Mouse (Mus musculus): ENCODE results near the gene Tcf7l2. TPM values are rescaled to one million over a fixed set of nuclear protein-coding genes. Genes with fewer than 3 reads are reported as not detected.
A peak's percentile ranks its signal among the peaks of the same experiment; 100 is the strongest.

Tcf7l2 gene
- total RNA-seq, 2 experiments from 2014 or later, result 21.9 to 22.3 TPM

DNA sequence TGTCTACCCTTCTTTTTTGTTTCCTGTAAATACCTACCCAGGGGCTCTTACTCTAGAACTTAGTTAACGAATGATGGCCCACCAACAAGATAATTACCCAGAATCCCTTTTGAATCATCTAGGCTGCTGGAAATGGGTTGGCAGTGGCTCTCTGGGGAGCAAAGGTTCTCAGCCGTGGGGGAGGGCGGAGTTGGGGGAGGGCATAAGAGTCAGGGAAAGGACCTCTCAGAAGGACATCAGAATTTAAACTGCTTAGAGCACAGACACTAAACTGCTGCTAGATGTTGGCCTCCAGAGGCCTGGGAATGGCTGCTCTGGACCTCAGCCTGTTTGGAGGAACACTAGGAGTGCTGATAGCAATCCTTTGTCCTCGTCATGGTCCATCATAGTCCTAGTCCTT lies 105.4 kb downstream of the Tcf7l2 start:
- DNase-seq, result no peak
- intact Hi-C loops (cut with DNase I), result no loop called here

DNA sequence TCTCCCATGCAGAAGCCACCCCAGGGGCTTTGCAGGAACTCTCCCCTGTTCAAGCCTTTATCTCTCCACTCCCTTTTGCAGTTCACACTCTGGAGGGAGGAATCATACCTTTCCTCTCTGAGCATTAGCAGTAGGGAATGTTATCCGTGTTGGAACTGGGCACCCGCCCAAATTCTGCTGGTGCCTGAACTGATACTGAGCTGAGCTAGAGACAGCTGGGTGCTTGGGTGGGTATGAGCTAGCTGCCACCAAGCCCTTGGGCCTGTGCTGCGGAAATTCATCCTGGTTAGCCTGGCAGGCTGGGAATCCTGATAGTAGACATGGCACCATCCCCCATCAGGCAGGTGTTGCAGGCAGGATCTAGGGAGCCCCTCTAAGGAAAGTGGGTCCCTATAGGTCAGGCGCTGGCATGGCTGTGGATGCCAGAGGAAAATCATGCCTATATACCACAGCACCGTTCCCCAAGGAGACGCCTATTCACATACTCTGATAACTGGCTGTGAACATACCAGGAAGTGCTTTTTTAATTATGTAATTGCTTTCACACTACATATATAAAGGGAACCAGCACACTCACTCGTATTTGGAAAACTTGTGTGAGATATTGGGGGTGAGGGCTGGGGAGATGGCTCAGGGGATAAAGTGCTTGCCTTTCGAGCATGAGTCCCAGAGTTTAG lies 108.9 kb downstream of the Tcf7l2 start:
- peak; percentile 62 to 68 for DNase-seq
- intact Hi-C loops (cut with DNase I), result no loop called here

DNA sequence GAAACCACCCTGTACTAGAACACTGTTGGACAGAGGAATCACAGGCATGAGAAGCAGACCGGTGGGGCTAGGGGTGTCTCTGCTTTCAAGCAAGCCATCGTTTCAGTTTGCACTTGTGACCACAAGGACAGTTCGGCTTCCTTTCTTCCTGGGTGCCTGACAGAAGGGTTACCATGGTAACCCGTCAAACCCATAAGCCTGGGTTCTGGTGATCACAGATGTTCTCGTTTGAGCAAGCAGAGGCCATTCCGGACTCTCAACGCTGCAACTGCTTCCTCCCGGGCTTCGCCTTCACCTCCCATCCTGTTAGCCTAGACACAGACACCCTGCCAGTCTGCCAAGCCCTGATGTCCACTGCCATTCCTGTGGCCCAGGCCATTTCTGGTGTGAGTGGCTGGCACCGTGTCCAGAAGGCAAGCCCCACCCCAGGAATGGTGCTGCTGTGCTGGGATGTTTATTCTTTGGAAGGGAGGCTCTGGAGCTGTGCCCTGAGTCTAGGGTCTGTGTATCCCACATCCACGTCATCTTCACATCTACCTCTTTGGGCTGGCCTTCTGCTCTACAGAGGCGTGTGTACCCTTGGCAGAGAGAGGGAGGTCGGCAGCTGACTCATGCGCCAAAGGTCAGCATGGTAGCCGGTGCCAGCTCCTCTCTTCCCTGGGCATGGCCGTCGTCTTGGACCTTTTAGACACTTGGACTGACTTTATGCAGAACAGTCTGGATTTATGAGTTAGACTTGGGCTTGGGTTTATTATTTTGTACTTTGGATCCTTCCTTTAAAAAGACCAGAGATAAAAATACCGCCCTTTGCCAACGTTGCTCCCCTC lies 110.1 kb downstream of the Tcf7l2 start:
- intact Hi-C loops (cut with DNase I), result no loop called here
- DNase-seq, result peak in 1 of 2 experiments; percentile 41

DNA sequence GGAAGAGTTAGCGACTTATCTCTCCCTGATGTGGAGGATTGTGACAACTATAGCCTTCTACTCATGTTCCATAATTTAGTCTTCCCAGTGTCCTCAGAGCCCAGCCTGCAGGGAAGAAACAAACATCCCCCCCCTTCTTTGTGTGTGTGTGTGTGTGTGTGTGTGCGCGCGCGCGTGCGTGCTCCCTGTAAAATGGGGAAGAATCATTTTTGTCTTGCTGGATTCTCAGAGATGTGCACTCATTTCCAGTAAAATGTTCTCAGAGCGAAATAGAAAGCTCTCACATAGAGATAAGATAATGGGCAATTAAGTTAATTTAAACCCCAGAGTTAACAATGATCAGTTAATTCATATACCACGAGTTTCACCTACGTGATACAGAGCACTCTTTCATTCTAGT lies 112.8 kb downstream of the Tcf7l2 start:
- DNase-seq, result no peak
- intact Hi-C loops (cut with DNase I), result no loop called here

DNA sequence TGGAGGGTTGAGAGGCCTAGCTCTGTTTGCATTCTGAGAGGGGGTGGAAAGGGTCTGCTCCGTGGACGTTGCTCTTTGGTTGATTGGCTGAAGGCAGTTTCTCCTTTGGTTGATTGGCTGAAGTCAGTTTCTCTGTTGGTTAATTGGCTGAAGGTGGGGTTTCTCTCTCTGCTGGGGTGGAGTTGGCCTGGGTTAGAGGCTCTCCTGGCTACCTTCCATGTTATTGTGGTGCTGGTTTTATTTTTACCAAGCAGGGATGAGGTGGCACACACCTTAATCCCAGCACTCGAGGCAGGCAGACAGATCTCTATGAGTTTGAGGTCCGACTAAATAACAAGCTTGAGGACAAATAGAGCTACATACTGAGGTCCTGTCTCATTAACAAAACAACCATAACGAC lies 114.0 kb downstream of the Tcf7l2 start:
- intact Hi-C loops (cut with DNase I), result no loop called here
- DNase-seq, result no peak

DNA sequence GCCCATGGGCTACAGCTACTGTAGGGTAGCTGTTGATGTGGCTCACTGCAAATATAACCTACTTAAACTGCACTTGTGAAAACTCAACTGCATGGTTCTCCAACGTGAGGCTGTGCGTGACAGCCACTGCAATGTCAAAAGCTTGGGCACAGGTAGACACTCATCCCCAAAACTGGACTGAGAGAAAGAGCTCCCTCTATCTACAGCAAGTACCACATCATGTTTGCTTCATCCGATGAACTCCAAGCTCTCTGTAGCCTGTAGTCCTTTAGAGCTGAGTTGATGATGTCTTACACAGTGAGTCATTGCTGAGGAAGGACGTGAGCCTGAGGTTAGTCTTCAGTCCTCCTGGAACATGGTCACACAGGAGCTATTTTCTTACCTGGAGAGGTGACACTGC lies 115.7 kb downstream of the Tcf7l2 start:
- DNase-seq, result no peak
- intact Hi-C loops (cut with DNase I), result no loop called here

DNA sequence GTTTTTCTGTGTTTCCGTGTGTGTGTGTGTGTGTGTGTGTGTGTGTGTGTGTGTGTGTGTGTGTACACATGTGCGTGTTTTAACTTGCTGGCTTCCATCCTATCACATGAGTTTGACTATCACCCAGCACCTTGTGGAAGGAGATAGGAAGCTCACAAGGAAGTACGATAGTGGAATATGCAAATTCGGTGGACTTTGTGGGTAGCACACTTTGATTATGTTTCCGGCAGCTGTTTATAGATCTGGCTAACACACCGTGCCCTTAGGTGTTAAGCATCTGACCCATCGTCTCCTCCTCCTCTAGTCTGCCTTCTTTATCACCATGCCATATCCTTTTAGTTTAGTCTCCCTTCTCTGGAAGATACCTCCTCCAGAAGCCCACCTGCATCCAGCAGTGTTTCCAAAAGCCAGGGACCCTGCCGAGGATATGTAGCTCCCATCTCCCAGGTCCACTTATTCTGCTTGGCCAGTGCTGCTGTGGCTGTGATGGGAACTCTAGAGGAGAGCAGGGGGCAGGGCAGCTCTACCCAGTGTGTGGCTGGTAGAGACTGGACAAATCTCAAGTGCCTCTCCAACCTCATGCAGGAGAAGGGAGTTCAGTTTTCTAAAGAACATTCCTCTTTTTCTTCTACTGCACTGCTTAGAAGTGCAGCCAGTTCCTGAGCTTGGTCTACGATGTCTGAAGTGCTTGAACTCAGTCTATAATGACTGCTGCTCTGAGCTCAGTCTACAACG lies 118.6 kb downstream of the Tcf7l2 start:
- DNase-seq, result no peak
- intact Hi-C loops (cut with DNase I), result no loop called here

DNA sequence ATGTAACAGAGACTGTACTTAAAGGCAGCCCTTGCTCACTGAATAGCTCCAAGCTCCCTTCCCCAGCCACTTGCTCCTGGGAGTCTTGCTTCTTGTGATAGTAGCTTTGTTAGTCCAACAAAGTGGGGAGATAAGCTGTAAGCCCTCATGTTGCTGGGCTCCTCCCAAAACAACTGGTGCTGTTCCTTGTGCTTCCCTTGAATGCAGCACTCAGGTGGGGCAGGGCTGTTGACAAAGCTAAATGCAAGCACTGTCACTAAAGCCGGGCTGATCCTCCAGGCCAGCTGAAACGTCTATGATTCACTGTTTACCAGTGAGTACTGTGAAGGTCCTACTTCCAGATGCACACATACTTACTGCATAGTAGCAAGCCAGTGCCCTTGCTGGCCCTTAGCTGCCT lies 120.1 kb downstream of the Tcf7l2 start:
- no peak for DNase-seq
- intact Hi-C loops (cut with DNase I), result no loop called here

DNA sequence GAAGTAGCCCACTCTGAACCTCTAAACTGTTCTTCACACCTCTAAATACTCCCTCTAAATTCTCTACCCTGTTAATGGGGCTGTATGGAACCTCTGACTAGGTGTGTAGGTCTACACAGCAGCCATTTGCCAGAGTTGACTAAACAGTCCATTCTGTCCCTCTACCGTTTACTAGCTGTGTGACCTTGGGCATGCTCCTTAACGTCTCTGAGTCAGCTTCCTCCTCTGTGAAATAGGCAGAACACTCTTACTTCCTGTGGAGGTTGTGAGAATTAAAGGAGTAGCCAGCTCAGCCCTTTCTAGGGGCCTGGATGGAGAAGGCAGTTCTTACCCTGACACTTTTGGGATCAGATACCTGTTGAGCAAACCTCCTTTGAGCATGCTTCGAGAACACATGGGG lies 120.9 kb downstream of the Tcf7l2 start:
- intact Hi-C loops (cut with DNase I), result no loop called here
- DNase-seq, result no peak

DNA sequence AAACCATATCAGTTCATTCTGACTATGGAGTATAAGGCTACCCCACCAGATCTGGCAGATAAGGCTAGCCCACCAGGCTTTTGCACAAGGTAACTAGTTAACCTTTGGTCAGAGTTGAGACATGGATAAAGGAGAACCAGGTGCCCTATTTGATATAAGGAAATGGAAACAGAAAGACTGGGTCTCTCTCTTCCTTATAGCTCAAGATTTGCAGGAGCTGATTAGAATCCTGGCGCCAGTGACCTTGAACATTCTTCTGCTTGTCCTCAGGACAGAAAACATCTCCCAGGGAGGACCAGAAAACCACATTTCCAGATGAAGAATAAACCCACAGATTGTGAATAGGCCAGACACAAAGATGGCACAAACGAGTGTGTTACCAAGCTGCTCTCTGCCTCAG lies 123.4 kb downstream of the Tcf7l2 start:
- intact Hi-C loops (cut with DNase I), result no loop called here
- DNase-seq, result no peak

DNA sequence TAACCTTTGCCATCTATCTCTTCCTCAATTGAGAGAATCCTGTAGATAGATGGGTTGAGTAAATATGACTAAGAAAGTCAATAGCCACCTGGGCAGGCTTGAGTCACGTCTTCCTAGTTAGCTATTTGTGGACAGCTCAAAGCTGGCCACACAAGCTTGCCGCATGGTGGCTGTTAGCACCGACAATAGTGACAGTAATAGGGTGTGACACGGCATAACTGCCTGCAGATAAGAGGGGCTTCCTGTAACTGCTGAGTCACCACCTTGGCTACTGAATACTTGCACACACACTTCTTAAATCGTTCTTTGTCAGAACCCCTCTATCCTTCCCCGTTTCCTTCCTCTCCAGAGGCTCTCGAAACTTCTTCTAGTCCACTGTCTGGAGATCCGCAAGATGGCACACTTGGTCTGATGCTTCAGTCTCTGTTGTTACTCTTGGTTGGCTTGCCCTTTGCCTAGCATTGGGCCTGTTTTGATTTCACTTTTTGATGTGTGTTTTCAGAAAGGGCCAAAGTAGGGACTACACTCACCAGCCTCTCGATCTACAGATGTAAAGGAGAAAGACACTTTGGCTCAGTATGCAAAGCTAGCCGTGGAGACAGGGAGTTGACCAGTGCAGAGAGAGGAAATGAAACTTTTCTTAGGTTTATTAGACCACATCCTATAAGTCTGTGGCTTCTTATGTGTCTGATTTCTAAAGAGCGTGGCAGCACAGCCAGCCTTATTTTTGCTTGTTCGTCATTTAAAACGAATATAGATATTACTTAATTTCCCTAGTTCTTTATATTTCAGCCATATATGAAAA lies 124.4 kb downstream of the Tcf7l2 start:
- intact Hi-C loops (cut with DNase I), result no loop called here
- DNase-seq, result no peak

DNA sequence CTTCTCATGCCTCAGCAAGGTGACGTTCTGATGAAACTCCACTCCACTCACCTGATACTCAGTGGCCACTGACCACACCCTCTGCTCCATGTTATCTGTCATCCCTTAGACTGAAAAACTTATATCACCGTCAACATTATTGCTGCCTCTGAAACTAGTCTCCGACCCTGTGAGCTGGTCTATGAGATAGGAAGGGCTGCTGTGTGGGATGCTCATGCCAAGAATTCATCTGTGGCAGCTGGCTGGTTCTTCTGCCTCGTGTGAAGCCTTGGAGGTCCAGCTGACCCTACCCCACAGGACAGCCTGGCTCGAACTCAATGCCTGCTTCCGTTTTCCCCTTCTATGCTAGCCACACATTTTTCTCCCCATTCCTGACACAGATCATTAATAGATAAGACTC lies 125.6 kb downstream of the Tcf7l2 start:
- intact Hi-C loops (cut with DNase I), result no loop called here
- no peak for DNase-seq

DNA sequence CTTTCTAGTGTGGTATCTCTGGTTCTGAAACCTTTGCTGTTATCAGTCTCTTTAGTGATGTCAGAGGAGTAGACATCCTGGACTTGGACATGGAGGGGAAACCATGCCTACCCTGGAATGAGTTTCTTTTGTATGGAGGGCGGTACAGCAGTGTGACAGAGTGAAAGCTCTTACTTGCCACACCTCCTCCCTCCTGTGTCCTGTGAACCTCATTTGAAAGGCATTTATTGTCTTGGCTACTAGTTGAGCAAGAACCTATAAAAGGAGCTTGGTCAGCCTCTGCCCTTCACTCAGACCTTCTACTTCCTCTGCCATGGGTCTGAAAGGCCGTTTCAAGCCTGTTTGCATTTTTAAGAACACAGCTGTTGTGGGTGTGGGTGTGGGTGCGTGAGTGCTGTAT lies 126.3 kb downstream of the Tcf7l2 start:
- intact Hi-C loops (cut with DNase I), result no loop called here
- no peak for DNase-seq

DNA sequence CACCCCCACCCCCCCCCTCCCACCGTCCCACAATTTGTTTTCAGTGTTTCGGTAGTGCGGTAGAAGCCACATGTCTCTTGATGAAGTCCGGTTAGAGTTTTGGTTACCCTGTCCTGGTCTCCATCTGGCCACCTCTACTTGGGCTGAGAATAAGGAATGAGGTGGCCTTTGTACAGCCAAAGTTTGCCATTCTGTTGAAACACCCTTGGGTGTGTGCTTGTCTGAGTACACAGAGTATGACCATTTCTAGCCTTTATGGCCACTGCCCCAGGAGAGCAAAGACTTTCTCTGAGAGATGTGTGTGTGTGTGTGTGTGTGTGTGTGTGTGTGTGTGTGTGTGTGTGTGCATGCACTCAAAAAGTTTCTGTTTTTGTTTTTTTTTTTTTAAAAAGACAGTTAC lies 127.0 kb downstream of the Tcf7l2 start:
- intact Hi-C loops (cut with DNase I), result no loop called here
- DNase-seq, result no peak

DNA sequence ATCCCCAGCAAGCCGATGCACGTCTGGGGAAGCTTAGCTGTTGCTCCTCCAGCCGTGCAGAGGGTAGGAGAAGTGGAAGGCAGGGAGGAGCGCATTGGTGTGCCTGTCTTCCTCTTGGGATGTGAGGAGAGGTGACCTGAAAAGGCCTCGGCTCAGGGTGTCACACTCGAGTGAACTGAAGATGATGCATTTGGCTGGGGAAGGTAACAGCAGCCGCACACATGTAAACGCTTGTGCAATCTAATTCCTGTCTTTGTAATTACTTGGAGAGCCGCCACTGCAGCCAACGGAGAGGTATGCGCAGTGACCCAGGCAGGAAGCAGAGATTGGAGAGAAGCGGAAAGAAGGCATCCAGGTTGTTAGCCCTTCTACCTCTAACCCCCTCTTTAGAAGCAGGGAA lies 129.2 kb downstream of the Tcf7l2 start:
- peak in 1 of 2 experiments; percentile 37 for DNase-seq
- intact Hi-C loops (cut with DNase I), result no loop called here

DNA sequence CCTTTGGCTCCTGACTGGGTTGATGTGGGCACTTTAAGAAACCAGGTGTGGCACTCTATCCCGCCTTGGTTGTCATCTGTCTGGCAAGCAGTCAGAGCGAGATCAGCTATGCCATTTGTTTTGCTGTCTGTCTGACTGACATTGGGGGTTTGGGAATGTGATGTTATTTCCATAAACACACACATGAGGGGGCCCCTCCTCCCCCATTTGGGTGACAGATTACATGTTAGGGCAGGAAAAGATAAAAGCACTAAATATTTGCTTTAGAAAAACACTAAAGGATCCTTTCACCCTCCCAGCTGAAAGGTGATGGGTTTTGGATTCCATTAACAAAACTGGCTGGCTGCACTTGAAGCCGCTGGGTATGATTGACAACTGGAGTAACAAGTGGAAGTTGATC lies 129.9 kb downstream of the Tcf7l2 start:
- no peak for DNase-seq
- intact Hi-C loops (cut with DNase I), result no loop called here

DNA sequence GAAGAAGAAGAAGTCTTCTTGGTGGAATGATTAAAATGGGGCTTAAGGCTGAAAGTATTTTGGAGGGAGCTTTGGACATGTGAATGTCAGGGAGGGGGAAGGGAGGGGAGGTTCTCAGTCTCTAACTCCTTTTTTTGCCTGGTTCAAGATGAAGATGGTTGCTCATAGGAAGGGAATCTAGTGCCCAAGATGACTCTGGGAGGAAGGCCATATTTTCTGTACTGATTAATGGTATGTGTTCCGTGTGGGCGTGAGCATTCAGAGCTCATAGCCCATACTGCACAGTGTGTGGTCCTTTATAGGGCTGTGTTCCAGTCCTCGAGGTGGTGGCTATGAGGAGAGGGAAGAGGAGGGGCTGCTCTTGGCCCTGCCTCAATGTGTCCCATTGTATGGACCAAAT lies 131.6 kb downstream of the Tcf7l2 start:
- intact Hi-C loops (cut with DNase I), result no loop called here
- no peak for DNase-seq

DNA sequence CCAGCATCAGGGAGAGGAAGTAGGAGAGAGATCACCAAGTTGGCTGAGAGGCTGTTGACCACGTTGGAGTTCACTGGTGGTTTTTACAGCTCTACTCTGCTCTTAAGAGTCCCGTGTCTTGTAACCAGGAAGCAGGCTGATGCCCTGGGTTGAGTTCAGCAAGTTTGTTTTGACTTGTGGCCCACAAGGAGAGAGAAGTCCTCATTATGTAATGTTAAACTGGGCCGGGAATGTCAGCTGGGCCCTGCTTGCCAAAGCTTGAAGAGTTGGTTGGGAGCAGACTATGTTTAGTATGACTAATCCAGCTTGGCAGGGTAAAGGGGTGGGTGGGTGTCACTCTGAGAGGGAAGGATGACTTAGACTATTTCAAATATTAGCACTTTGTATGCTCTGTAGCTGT lies 134.9 kb downstream of the Tcf7l2 start:
- intact Hi-C loops (cut with DNase I), result loop anchor here (2.0 to 5.0 kb wide), 3 partner anchors 134 to 459 kb away; partner anchors contain the start of gene Tcf7l2
- peak; percentile 71 to 74 for DNase-seq

DNA sequence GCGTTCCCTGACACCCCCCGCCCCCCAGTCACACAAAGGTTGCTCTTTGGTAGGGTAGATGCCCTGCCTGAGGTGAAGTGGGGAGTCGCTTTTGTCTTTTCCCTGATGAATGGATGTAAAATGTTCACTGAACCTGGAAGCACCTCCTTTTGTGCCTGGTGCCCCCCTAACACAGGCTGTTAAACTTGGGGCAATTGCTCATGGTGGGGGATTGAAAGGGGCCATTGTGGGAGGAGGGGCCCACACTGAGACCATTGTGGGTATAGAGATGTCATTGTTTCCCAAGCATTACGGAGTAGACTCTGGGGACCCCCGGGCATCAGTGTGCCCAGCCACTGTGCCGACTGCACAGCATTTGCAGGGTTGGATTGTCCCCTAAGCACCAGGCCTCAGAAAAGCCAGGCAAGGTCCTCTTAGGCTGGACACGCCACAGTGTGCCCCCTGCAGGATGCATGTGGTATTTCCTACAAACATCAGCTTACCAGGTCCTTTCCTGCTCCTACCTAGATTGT lies 135.8 kb downstream of the Tcf7l2 start:
- intact Hi-C loops (cut with DNase I), result loop anchor here (2.0 to 5.0 kb wide), 3 partner anchors 135 to 460 kb away; partner anchors contain the start of gene Tcf7l2

DNA sequence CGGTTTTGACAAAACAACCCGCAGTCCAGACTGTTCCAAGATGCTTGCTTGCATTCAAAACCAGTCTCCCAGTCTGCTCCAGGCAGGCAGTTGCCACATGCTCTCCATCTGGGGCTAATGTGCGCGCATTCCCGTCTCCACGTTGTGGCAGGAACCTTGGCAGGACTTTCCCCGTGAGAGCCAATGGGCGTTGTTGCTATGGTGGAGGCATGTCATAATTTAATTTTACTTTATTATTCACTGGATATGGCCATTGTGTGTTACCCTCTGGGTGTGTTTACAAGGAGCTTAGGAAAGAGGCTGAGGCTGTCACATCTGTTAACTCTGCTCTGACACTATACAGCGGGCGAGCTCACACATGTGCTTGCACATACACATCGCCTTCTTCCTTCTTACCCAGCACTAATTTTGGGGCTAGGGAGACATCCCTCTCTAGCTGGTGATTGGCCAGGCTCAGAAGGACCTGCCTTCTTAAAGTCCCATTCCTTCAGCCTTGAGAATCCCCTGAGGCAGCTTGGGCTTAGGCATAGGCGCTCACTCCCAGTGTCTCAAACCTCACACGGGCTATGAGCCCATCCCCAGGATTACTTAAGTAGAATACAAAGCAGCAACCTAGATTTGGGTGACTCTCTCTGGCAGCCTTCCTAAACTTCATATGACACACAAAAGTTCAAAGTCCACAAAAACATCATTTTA lies 139.2 kb downstream of the Tcf7l2 start:
- intact Hi-C loops (cut with DNase I), result no loop called here
- DNase-seq, result peak in 1 of 2 experiments; percentile 22

More for the DNA sequence above, 135.8 kb downstream of the Tcf7l2 start:
- DNase-seq, result peak; percentile 70 to 79

Data from heart, postnatal 10 days (tissue).